Mouse (Mus musculus): Measurements from ENCODE around the gene H2afy. TPM values are rescaled to one million over a fixed set of nuclear protein-coding genes. Genes with fewer than 3 reads are reported as not detected.

H2afy gene
- polyA plus RNA-seq, 1 experiment from 2014 or later, result 623 TPM

DNA sequence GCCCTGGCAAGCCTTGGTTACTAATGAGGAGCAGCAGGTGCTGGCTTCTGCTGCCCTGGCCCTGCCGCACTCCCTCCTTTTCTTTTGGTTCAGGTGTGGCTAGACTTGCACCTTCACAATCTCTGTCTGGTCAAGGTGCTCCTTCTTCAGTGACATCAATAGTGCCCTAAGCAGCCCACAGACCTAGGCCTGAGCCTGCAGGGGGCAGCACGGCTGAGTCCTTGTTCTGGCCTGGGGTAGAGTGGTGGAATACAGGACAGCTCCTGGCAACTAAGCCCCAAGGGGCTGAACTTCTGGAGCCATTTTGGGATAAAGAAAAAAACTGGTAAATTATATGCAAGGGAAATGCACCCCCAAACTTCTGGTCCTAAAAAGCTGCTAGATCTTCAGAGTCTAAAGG, 45.6 kb downstream of the H2afy start:
- no peak for ATAC-seq (ENCODE audit: insufficient number of reproducible peaks, insufficient read depth, low FRiP score, low TSS enrichment, low read depth)
- no peak overlapping the region for H3K9ac ChIP-seq (replicated peaks)
- H3K4me3 ChIP-seq (replicated peaks), result no peak overlapping the region
- no peaks in the 10 kb centered on the region for H3K27me3 ChIP-seq
- H3K9me3 ChIP-seq, result no peaks in the 10 kb centered on the region
- peaks cover 30% of the 10 kb centered on the region for H3K4me1 ChIP-seq (replicated peaks)
- WGBS, result 86% methylated on average over 2 of the region's 2 CpGs
- peaks cover 97% of the 10 kb centered on the region for H3K36me3 ChIP-seq
- H3K4me2 ChIP-seq, result no peak overlapping the region
- no peak overlapping the region for H3K27ac ChIP-seq

DNA sequence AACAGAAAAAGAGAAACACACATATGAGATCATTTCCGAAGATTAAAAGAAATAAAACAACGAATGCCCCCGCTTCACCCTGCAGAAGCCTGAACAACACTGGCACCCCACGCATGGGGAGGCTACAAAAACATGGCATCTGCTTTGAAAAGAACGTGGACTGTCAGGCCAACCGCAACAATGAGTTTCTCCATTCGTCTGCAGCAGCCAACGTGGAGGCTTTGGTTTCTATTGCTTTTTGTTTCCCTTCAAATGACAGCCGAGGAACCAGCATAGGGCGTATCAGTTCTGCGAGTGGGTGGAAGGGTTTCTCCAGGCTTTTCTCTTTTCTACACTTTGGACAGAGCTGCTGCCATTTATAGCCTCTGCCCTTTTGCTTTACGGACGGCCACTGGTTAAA, 47.6 kb downstream of the H2afy start:
- WGBS, result 88% methylated on average over 13 of the region's 13 CpGs
- Histone ChIP-seq H3K4me3 (replicated peaks) (no peak overlapping the region), H3K4me2 (no peak overlapping the region), H3K36me3 (peaks cover 97% of the 10 kb centered on the region), H3K27me3 (no peaks in the 10 kb centered on the region), H3K9ac (replicated peaks) (no peak overlapping the region), H3K27ac (0 out of 2 replicates have a peak overlapping the region, but pooled peaks have one; percentile 12), H3K9me3 (no peaks in the 10 kb centered on the region), H3K4me1 (replicated peaks) (peaks cover 18% of the 10 kb centered on the region)
- ATAC-seq (ENCODE audit: insufficient number of reproducible peaks, insufficient read depth, low FRiP score, low TSS enrichment, low read depth), result no peak

DNA sequence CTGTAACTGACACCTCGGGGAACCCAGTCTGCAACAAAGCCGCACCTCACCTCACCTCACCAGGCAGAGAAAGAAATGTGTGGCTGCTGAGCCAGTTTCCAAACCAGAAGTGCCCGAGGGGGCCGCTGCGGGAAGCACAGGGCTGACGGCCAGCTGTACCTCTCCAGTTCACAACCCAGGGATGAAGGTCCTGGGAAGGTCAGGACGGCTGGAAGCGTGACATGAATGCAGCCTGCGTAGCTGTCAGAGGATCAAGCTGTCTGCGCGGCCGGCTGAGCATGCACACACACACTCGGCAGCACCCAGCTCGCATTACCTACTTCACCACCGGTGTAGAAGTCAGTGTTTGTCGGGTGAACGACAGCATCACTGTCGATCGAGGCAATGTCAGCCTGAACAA, 48.2 kb downstream of the H2afy start:
- Histone ChIP-seq H3K27ac (no peak overlapping the region), H3K27me3 (no peaks in the 10 kb centered on the region), H3K9ac (replicated peaks) (no peak overlapping the region), H3K4me2 (no peak overlapping the region), H3K9me3 (no peaks in the 10 kb centered on the region), H3K4me1 (replicated peaks) (peaks cover 14% of the 10 kb centered on the region), H3K4me3 (replicated peaks) (no peak overlapping the region), H3K36me3 (peaks cover 97% of the 10 kb centered on the region)
- 68% methylated on average over 19 of the region's 19 CpGs for WGBS
- no peak for ATAC-seq (ENCODE audit: insufficient number of reproducible peaks, insufficient read depth, low FRiP score, low TSS enrichment, low read depth)

DNA sequence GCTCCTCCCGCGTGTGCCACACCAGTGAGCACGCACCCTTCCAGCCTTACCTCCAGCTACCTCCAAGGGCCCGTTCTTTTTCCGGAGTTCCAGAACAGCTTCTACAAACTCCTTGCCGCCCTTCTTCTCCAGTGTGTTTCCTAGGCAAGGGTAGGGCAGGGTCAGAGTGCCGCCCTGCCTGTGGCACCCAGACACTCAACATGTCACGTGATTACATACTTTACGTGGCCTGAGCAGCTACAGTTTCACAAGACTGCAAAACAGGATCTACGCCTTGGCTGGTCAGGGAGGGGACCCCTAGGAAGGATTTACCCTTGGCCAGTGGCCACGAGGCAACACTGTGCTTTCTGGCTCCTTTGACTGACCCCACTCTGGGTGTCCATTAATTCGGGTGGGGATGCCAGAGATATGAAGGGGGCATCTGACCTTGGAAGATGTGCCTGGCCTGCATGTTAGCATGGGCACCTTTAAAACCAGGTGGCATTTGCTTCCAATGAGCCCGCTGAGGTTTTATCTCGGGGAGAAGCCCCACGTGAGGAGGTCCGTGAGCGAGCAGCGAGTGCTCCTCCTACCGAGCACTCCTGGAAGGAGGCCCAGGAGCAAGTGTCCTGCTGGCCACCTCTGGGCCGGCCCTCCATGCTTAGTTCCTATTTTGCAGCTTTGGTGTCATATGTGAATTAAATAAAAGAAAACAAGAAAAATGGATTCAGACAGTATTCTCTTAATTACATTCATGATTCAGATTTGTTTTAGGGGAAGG, 51.8 kb downstream of the H2afy start:
- Histone ChIP-seq H3K27ac (no peak overlapping the region), H3K36me3 (peaks cover 98% of the 10 kb centered on the region), H3K9me3 (no peaks in the 10 kb centered on the region), H3K4me3 (replicated peaks) (no peak overlapping the region), H3K27me3 (no peaks in the 10 kb centered on the region), H3K4me2 (no peak overlapping the region), H3K9ac (replicated peaks) (no peak overlapping the region), H3K4me1 (replicated peaks) (peaks cover 17% of the 10 kb centered on the region)
- WGBS, result 90% methylated on average over 20 of the region's 20 CpGs
- ATAC-seq (ENCODE audit: insufficient number of reproducible peaks, insufficient read depth, low FRiP score, low TSS enrichment, low read depth), result no peak

DNA sequence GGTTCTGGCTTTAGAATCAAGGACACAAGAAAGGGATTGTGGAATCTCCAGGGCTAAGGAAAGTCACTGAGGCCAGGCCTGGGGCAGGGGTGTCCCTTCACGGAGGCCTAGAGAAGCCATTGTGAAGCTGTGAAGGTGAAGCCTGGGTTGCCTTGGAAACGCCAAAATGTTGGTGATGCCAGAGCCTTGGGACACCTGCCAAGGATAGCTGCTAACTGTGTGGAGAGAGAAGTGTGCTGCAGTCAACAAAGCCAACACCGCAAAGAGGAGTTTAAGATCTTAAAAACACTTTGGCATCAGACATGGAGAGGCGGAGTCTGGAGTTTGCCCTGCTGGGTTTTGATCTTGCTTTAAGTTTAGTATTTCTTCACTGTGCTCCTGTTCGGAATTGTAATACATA, 54.5 kb downstream of the H2afy start:
- ATAC-seq (ENCODE audit: insufficient number of reproducible peaks, insufficient read depth, low FRiP score, low TSS enrichment, low read depth), result no peak
- WGBS, result 90% methylated on average over 5 of the region's 5 CpGs
- peaks cover 99% of the 10 kb centered on the region for H3K36me3 ChIP-seq

DNA sequence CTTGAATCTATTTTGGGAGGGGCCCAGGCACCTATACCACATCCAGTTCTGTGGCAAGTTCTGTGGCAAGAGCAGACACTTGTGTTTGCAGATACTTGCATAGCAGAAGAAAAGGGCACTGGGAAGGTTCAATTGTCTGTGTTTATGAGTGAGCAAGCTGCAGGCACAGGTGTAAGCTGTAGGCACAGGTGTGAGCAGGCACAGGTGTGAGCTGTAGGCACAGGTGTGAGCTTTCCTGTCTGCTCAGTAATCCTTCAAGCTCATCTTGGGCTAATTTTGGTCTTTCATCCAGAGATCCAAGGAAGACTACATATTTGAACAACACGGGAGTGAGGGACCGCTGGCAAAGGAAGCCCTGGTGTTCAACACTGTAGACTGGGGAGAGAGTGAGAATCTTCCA, 56.5 kb downstream of the H2afy start:
- Histone ChIP-seq H3K9me3 (no peaks in the 10 kb centered on the region), H3K27me3 (no peaks in the 10 kb centered on the region), H3K4me1 (replicated peaks) (peaks cover 36% of the 10 kb centered on the region), H3K36me3 (peaks cover 99% of the 10 kb centered on the region), H3K4me3 (replicated peaks) (no peak overlapping the region), H3K27ac (no peak overlapping the region), H3K9ac (replicated peaks) (no peak overlapping the region), H3K4me2 (no peak overlapping the region)
- no peak for ATAC-seq (ENCODE audit: insufficient number of reproducible peaks, insufficient read depth, low FRiP score, low TSS enrichment, low read depth)
- WGBS, result 88% methylated on average over 2 of the region's 2 CpGs

More for the DNA sequence above, 54.5 kb downstream of the H2afy start:
- H3K9ac ChIP-seq (replicated peaks), result no peak overlapping the region
- H3K9me3 ChIP-seq, result no peaks in the 10 kb centered on the region
- peaks cover 23% of the 10 kb centered on the region for H3K4me1 ChIP-seq (replicated peaks)
- no peaks in the 10 kb centered on the region for H3K27me3 ChIP-seq
- H3K4me3 ChIP-seq (replicated peaks), result no peak overlapping the region
- no peak overlapping the region for H3K27ac ChIP-seq
- H3K4me2 ChIP-seq, result no peak overlapping the region

DNA sequence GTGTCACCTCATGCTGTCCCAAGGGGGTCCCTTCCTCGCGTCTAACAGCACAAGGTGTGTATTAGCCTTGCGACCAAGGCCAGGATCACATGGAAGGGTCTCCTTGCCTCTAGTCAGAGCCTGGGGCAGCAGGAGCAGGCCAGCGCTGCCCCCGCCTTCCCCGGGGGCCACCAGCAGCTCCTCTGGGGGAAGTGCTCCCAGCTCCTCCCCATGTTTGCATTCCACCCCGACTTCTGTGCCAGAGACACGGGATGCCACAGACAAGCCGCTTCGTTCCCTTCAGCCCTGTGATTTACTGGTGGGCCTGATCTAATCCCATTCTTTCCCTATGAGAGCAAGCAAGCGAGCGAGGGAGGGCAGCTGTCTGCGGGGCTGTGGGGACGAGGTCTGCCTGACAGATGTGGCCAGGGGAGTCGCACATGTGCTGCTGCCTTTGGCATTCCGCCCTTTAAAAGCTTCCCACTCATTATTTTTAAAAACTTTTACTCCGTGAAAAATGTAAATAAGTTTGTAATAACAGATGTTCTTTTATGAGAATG, 57.4 kb downstream of the H2afy start:
- Histone ChIP-seq H3K4me2 (no peak overlapping the region), H3K27me3 (no peaks in the 10 kb centered on the region), H3K4me1 (replicated peaks) (peaks cover 43% of the 10 kb centered on the region), H3K4me3 (replicated peaks) (no peak overlapping the region), H3K9me3 (no peaks in the 10 kb centered on the region), H3K9ac (replicated peaks) (no peak overlapping the region), H3K27ac (peak overlapping the region; percentile 37; the same call in 1 of the 2 replicates), H3K36me3 (peaks cover 97% of the 10 kb centered on the region)
- ATAC-seq (ENCODE audit: insufficient number of reproducible peaks, insufficient read depth, low FRiP score, low TSS enrichment, low read depth), result no peak
- 29% methylated on average over 17 of the region's 17 CpGs for WGBS

DNA sequence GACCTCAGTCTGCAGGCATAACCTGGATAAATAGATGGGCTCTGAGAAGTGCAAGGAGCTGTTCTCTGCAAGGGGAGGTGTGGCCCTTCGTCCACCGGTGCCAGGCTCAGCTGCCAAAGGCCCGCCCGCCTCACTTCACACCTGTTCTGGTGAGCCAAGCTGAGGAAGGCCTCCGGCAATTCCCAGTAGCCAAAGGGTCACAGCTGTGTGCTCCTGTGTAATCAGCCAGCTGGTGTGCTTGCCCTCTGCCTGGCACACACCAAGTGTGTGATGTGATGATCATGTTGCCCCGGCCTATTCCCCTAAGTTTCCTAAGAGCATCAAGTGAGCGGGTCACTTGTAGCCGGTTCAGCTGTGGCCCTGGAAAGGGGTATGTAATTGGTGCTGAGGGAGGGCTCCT, 60.2 kb downstream of the H2afy start:
- no peak for ATAC-seq (ENCODE audit: insufficient number of reproducible peaks, insufficient read depth, low FRiP score, low TSS enrichment, low read depth)
- H3K27ac ChIP-seq, result no peak overlapping the region
- H3K9ac ChIP-seq (replicated peaks), result no peak overlapping the region
- no peak overlapping the region for H3K4me3 ChIP-seq (replicated peaks)
- no peak overlapping the region for H3K4me2 ChIP-seq
- 82% methylated on average over 8 of the region's 8 CpGs for WGBS
- H3K9me3 ChIP-seq, result no peaks in the 10 kb centered on the region
- peaks cover 56% of the 10 kb centered on the region for H3K4me1 ChIP-seq (replicated peaks)
- H3K27me3 ChIP-seq, result no peaks in the 10 kb centered on the region
- peaks cover 85% of the 10 kb centered on the region for H3K36me3 ChIP-seq

DNA sequence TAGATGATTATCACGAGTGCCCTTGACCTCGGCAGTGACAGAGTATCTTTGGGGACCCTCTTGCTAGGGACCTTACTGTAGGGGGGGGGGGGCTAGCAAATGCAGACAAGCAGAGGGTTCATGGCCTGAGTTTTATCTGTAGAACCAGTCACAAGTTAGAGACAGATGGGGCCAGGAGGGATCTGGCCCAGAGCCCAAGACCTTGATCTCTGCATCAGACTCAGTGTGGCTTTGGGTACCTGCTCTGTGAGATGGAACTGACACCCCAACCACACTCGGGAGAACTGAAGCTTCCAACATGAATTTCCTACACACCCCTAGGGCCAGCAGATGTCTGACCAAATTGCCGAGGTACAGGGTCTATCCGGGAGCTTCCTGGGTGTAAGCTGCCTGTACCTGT, 63.0 kb downstream of the H2afy start:
- no peak overlapping the region for H3K4me3 ChIP-seq (replicated peaks)
- no peak overlapping the region for H3K4me2 ChIP-seq
- H3K27me3 ChIP-seq, result no peaks in the 10 kb centered on the region
- H3K9me3 ChIP-seq, result no peaks in the 10 kb centered on the region
- ATAC-seq (ENCODE audit: insufficient number of reproducible peaks, insufficient read depth, low FRiP score, low TSS enrichment, low read depth), result no peak
- peaks cover 68% of the 10 kb centered on the region for H3K36me3 ChIP-seq
- no peak overlapping the region for H3K9ac ChIP-seq (replicated peaks)
- no peak overlapping the region for H3K27ac ChIP-seq
- 58% methylated on average over 5 of the region's 5 CpGs for WGBS
- H3K4me1 ChIP-seq (replicated peaks), result peaks cover 63% of the 10 kb centered on the region

DNA sequence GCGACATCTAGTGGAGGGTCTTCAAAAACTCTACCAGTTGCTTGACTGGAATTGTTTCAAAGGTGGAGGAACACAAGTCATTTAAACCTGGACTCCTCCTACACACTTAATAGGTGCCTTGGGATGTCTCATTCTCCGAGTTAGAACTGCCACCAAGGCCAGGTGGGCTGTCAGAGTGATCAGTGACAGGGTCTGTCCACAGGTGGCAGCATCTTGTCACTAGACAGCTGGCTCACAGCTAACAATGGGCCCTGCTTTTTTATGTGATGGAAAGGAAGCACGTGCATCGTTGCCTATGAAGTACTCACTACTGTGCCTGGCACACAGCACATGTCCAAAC, 63.9 kb downstream of the H2afy start:
- peak overlapping the region; percentile 72 for H3K27ac ChIP-seq
- 30% methylated on average over 4 of the region's 4 CpGs for WGBS
- peaks cover 58% of the 10 kb centered on the region for H3K36me3 ChIP-seq
- no peak overlapping the region for H3K9ac ChIP-seq (replicated peaks)
- no peak for ATAC-seq (ENCODE audit: insufficient number of reproducible peaks, insufficient read depth, low FRiP score, low TSS enrichment, low read depth)
- no peak overlapping the region for H3K4me2 ChIP-seq
- H3K9me3 ChIP-seq, result no peaks in the 10 kb centered on the region
- H3K27me3 ChIP-seq, result no peaks in the 10 kb centered on the region
- peaks cover 71% of the 10 kb centered on the region for H3K4me1 ChIP-seq (replicated peaks)
- H3K4me3 ChIP-seq (replicated peaks), result no peak overlapping the region

DNA sequence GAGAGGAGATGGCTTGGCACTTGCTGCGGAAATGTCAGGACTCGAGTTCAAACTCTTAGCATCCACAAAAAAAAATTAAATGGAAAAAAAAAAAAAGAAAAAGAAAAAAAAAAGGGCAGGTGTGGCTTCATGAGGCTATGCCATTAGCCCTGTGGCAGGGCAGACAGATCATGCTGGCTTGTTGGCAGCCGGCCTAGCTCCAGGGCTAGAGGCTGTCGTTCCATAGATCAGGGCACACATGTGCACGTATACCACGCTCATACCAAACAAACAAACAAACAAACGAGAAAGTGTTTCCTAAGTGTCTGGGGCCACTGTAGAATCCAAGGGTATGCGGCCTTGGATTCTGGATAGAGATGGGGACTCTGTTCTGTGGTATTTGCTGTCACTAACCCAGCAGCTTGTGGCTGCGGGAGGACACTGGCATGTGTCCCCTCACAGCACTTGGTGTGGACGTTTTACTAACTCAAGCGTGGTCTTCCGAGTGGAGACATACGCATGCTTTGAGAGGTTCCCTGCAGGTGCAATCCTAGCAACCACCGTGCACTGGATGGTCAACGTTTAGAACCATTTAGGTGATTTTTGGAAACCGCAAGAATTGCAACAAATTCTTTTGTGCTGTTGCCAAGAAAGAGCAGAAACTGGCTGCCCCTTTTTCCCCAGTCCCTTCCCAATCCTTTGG, 64.4 kb downstream of the H2afy start:
- no peaks in the 10 kb centered on the region for H3K27me3 ChIP-seq
- no peak for ATAC-seq (ENCODE audit: insufficient number of reproducible peaks, insufficient read depth, low FRiP score, low TSS enrichment, low read depth)
- H3K4me3 ChIP-seq (replicated peaks), result no peak overlapping the region
- no peak overlapping the region for H3K9ac ChIP-seq (replicated peaks)
- peaks cover 70% of the 10 kb centered on the region for H3K4me1 ChIP-seq (replicated peaks)
- peaks cover 53% of the 10 kb centered on the region for H3K36me3 ChIP-seq
- no peak overlapping the region for H3K4me2 ChIP-seq
- 71% methylated on average over 16 of the region's 16 CpGs for WGBS
- no peaks in the 10 kb centered on the region for H3K9me3 ChIP-seq
- H3K27ac ChIP-seq, result peak overlapping the region; percentile 72
